Mouse (Mus musculus) ES-E14 (cell line): ENCODE results near the gene Rnf225. TPM values are rescaled to one million over a fixed set of nuclear protein-coding genes. Genes with fewer than 3 reads are reported as not detected.

Experiments used
- DNase-seq: peaks from one replicate; pipeline ENCODE4 v3.0.0-alpha.2; 2013; ENCODE audit warnings: low read depth, low spot score
- H3K27ac ChIP-seq: 2 replicates; pipeline ENCODE4 v1.5.1; 2012; ENCODE audit warnings: low read depth, mild to moderate bottlenecking, low read length, moderate library complexity, mixed read lengths; ENCODE audit not compliant: poor library complexity, insufficient read depth, severe bottlenecking
- H3K36me3 ChIP-seq: 2 replicates; pipeline ENCODE4 v1.6.1; 2012; ENCODE audit warnings: mild to moderate bottlenecking, low read length, moderate library complexity, mixed read lengths; ENCODE audit not compliant: control insufficient read depth, poor library complexity, insufficient read depth, severe bottlenecking
- H3K4me1 ChIP-seq, 2 experiments: fragments of 150-350 bp in 1 of 2; sonication (generic) in 1 of 2; 2 replicates each; pipeline ENCODE4 v1.6.1; 2012; ENCODE audit warnings: low read length in 2 of 2, mild to moderate bottlenecking in 1 of 2, mixed read lengths in 1 of 2; ENCODE audit not compliant: control insufficient read depth in 2 of 2, insufficient read depth in 2 of 2, poor library complexity in 1 of 2
- H3K4me3 ChIP-seq, 2 experiments: fragments of 150-350 bp in 1 of 2; sonication (generic) in 1 of 2; 2 replicates each; pipeline ENCODE4 v1.5.1; 2012; ENCODE audit warnings: low read length in 2 of 2, low read depth in 1 of 2, mild to moderate bottlenecking in 1 of 2, mixed read lengths in 1 of 2; ENCODE audit not compliant: insufficient read depth in 1 of 2, poor library complexity in 1 of 2, severe bottlenecking in 1 of 2
- H3K9ac ChIP-seq: 2 replicates; pipeline ENCODE4 v1.6.1; 2012; ENCODE audit warnings: low read depth, mild to moderate bottlenecking, low read length, mixed read lengths; ENCODE audit not compliant: poor library complexity, insufficient read depth, severe bottlenecking
- H3K9me3 ChIP-seq: fragments of 150-350 bp; sonication (generic); 2 replicates; pipeline ENCODE4 v1.6.1; 2012; ENCODE audit warnings: low read depth, mild to moderate bottlenecking, low read length; ENCODE audit not compliant: control insufficient read depth, insufficient read depth
- CHD2 ChIP-seq: IDR thresholded peaks from 2 replicates; pipeline ENCODE4 v1.6.1; 2014; ENCODE audit warnings: mild to moderate bottlenecking, low read depth, low read length, inconsistent platforms
- HCFC1 ChIP-seq: IDR thresholded peaks from 2 replicates; pipeline ENCODE4 v1.6.1; 2012; ENCODE audit warnings: low read length, inconsistent platforms, borderline replicate concordance; ENCODE audit not compliant: insufficient read depth
- MAFK ChIP-seq: IDR thresholded peaks from 2 replicates; pipeline ENCODE4 v1.6.1; 2014; ENCODE audit warnings: mild to moderate bottlenecking, low read depth, low read length, inconsistent platforms; ENCODE audit not compliant: insufficient read depth
- ZC3H11A ChIP-seq: IDR thresholded peaks from 2 replicates; pipeline ENCODE4 v1.6.1; 2012; ENCODE audit warnings: low read depth, mild to moderate bottlenecking, inconsistent platforms, low read length, borderline replicate concordance
- ZNF384 ChIP-seq: IDR thresholded peaks from 2 replicates; pipeline ENCODE4 v1.6.1; 2012; ENCODE audit warnings: low read depth, low read length, inconsistent platforms
- in situ Hi-C, 2 experiments: fragments of 600-800 bp; cut with MboI; formaldehyde crosslinking; loops; one replicate each; pipeline ENCODE4 v1.15.1; 2025; ENCODE audit warnings: low sequenced_read_pairs in 2 of 2, inconsistent platforms in 1 of 2; ENCODE audit not compliant: unreplicated experiment in 2 of 2
- total RNA-seq: library from RNA; depleted of rRNA; stranded (reverse); fragments of 300-350 nt; gene quantifications from 2 replicates; pipeline ENCODE4 v1.2.3, GENCODE M21; 2012

Rnf225 gene
- total RNA-seq, 1 experiment: 4.4 TPM

DNA sequence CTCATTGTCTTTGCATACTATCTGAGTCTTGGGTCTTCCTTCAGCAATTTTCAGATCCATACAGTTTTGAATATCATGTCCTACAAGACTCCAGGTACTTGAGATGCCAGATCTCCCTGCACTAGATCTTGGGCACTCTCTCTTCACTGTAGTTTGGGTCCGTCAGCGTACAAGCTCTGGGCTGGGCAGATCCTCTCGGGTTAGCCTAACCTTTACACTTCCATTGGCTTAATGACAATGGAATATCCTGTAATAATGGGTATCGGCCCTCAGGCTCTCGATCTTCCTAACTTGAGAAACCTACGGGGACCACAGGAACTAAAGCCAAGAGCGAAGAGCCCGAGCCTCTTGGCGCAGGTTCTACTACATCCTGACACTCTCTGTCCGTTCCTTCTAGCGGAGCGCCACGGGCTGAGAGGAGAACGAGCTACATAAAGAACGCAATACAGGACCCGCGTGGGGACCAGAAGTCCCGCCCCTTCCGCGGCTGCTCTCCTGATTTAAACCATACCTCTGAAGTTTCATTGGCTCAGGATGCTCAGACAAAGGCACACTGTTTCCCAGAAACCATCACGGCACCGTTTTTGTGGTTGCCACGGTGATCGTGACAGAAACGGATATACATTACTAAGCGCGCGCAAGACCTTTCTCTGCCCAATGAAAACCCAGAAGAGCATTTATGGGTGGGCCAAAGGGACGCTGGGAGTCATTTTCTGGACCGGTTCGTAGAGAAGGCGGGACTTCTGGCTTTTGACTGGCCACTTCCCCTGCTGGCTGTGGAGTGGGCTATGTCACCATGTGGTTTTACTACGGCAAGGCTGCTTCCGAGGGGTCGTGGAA is 22.0 kb downstream of the Rnf225 start:
- peak overlapping the region; percentile 95 for H3K9ac ChIP-seq
- no peaks in the 10 kb centered on the region for H3K9me3 ChIP-seq
- peaks cover 0 to 3% of the 10 kb centered on the region in 2 experiments; a peak in 1 of 4 replicates for H3K4me1 ChIP-seq
- in situ Hi-C loops: no loop called here
- DNase-seq: peak; percentile 96
- H3K27ac ChIP-seq: peak overlapping the region; percentile 78
- no peaks in the 10 kb centered on the region for H3K36me3 ChIP-seq
- no peak for TF ChIP-seq HCFC1
- no peak for TF ChIP-seq ZNF384
- no peak for TF ChIP-seq MAFK
- TF ChIP-seq ZC3H11A: no peak
- no peak for TF ChIP-seq CHD2
- peak overlapping the region; percentile 71 to 77 for H3K4me3 ChIP-seq

DNA sequence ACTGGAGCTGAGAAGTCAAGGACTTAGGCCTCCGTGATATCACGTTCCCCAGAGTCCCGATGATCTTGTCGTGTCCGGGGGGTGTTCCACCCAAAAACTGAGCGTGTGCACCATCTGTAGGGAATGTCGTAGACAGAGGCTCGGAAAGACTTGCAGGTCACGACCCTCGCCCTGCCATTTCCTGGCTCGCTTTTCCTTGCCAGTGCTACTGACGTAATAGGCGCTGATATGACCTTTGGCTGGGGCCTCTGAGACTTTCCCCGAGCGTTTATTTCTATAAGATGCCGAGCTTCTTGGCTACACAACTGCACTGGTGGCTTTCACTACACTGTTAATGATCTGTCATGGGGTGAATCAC is 22.6 kb downstream of the Rnf225 start:
- Histone ChIP-seq H3K36me3 (no peaks in the 10 kb centered on the region), H3K9me3 (no peaks in the 10 kb centered on the region), H3K4me3 (peak overlapping the region; percentile 71 to 77), H3K27ac (peak overlapping the region; percentile 55), H3K4me1 (peaks cover 0 to 3% of the 10 kb centered on the region in 2 experiments; a peak in 1 of 4 replicates), H3K9ac (peak overlapping the region; percentile 95)
- no peak for TF ChIP-seq HCFC1
- TF ChIP-seq MAFK: no peak
- no peak for TF ChIP-seq CHD2
- no peak for TF ChIP-seq ZC3H11A
- no peak for TF ChIP-seq ZNF384
- DNase-seq: no peak
- in situ Hi-C loops: no loop called here

DNA sequence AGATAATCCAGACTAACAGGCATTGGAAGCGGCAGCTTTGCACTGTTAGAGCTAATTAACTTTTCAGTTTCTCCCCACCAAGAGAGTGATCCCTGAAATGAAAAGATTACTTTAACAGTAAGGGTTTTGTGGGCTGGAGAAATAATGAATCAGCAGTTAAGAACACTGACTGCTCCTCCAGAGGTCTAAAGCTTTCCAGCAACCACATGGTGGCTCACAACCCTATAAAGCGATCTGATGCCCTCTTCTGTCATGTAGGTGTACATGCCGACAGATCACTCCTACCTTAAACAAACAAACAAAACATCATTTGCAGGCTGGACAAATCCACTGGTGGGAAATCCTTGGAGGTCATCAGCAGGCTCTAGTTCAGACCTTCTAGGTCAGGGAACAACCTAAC is 27.7 kb downstream of the Rnf225 start:
- in situ Hi-C loops: no loop called here
- Histone ChIP-seq H3K4me1 (peaks cover 0 to 7% of the 10 kb centered on the region in 2 experiments; a peak in 2 of 4 replicates), H3K4me3 (no peak overlapping the region), H3K27ac (no peak overlapping the region), H3K36me3 (no peaks in the 10 kb centered on the region), H3K9ac (no peak overlapping the region), H3K9me3 (no peaks in the 10 kb centered on the region)
- TF ChIP-seq CHD2 (no peak), ZNF384 (no peak), HCFC1 (no peak), MAFK (no peak), ZC3H11A (no peak)
- DNase-seq: no peak

DNA sequence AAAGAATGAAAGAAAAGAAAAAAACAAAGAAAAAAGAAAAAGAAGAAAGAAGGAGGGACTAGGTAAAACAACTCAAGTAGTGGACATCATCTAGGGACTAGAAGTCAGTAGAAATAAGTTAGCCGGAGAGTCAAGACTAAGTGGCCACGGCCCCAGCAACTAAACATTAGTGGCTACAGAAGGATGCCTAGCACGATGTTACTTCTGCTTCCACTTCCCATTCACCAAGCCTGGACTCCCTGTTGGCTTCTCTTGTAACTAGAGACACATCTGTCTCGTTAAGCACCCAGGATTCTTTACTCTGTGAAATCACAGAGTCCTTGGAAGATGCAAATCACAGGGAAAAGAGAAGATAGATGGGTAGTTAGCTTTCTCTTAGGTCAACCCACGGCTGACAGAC is 30.3 kb downstream of the Rnf225 start:
- no peak for DNase-seq
- no peak for TF ChIP-seq CHD2
- no peak for TF ChIP-seq ZC3H11A
- H3K9me3 ChIP-seq: no peaks in the 10 kb centered on the region
- no peak overlapping the region for H3K4me3 ChIP-seq
- H3K4me1 ChIP-seq: peaks cover 2 to 4% of the 10 kb centered on the region in 2 experiments; a peak in 2 of 4 replicates
- no peaks in the 10 kb centered on the region for H3K36me3 ChIP-seq
- no peak overlapping the region for H3K27ac ChIP-seq
- no peak overlapping the region for H3K9ac ChIP-seq
- in situ Hi-C loops: no loop called here

DNA sequence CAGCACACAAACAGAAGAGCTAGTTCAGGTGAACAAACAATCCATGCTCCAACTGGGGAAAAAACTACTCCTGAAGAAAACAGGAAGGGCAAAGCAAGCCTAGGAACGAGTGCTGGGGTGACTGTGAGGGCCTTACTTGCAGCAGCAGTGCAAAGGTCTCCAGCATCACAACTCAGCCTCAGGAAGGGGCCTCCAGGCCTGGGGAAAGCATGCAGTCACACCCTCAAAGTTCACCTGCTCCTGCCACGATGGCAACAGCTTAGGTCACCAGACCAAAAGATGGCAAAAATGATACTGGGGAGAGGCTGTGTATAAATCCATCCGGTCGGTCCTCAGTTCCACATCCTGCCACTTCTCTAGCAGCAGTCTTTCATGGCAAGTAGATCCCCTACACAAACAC is 31.7 kb downstream of the Rnf225 start:
- H3K4me3 ChIP-seq: no peak overlapping the region
- in situ Hi-C loops: no loop called here
- H3K4me1 ChIP-seq: peaks cover 2 to 4% of the 10 kb centered on the region in 2 experiments; a peak in 2 of 4 replicates
- no peak for DNase-seq
- no peaks in the 10 kb centered on the region for H3K9me3 ChIP-seq
- H3K9ac ChIP-seq: no peak overlapping the region
- no peaks in the 10 kb centered on the region for H3K36me3 ChIP-seq
- no peak overlapping the region for H3K27ac ChIP-seq
- no peak for TF ChIP-seq MAFK
